Mouse (Mus musculus) kidney, postnatal 0 days (tissue): ENCODE data around the gene Srsf12. TPM values are rescaled to one million over a fixed set of nuclear protein-coding genes. Genes with fewer than 3 reads are reported as not detected.

ENCODE experiments used
- ATAC-seq: fragments of 200-750 bp; cut with Nextera tagmentation; replicated peaks from 2 replicates; pipeline ENCODE4 v1.8.0; 2017; ENCODE audit warnings: low read depth, moderate number of reproducible peaks, moderate TSS enrichment, moderate library complexity; ENCODE audit not compliant: low FRiP score
- DNase-seq: peaks from one replicate; pipeline ENCODE4 v3.0.0-alpha.2; 2016; ENCODE audit warnings: low spot score
- H3K27ac ChIP-seq: fragments of 300-500 bp; sonication (generic); 2 replicates; pipeline ENCODE4 v1.5.1; 2014; ENCODE audit warnings: mild to moderate bottlenecking
- H3K27me3 ChIP-seq: fragments of 300-500 bp; sonication (generic); 2 replicates; pipeline ENCODE4 v1.6.1; 2014; ENCODE audit warnings: low read length, mixed read lengths; ENCODE audit not compliant: insufficient read depth
- H3K36me3 ChIP-seq: fragments of 300-500 bp; sonication (generic); 2 replicates; pipeline ENCODE4 v1.6.1; 2014; ENCODE audit warnings: low read length, mixed read lengths; ENCODE audit not compliant: insufficient read depth
- H3K4me1 ChIP-seq: fragments of 300-500 bp; sonication (generic); replicated peaks from 2 replicates; pipeline ENCODE4 v1.6.1; 2014; ENCODE audit warnings: antibody characterized with exemption, low read length, mixed read lengths; ENCODE audit not compliant: insufficient read depth
- H3K4me2 ChIP-seq: fragments of 300-500 bp; sonication (generic); 2 replicates; pipeline ENCODE4 v1.6.1; 2014; ENCODE audit warnings: mild to moderate bottlenecking, low read length, moderate library complexity, mixed read lengths
- H3K4me3 ChIP-seq: fragments of 300-500 bp; sonication (generic); replicated peaks from 2 replicates; pipeline ENCODE4 v1.5.1; 2014; ENCODE audit warnings: low read depth, low read length
- H3K9ac ChIP-seq: fragments of 300-500 bp; sonication (generic); 2 replicates; pipeline ENCODE4 v1.6.1; 2014; ENCODE audit warnings: low read depth, low read length
- H3K9me3 ChIP-seq: fragments of 300-500 bp; sonication (generic); replicated peaks from 2 replicates; pipeline ENCODE4 v1.6.1; 2016; ENCODE audit warnings: low read length, inconsistent platforms, mixed read lengths
- CTCF ChIP-seq: IDR thresholded peaks from 2 replicates; pipeline ENCODE4 v1.5.1; 2016; ENCODE audit warnings: antibody characterized with exemption, low read depth, mild to moderate bottlenecking, moderate library complexity
- WGBS: fragments of 180-500 bp; shearing (Covaris S2); extraction: QIAGEN DNeasy Blood & Tissue Kit; methylation state at CpG from one replicate; pipeline ENCODE4 v1.1.7; 2014; 5-methylcytosine and 5-hydroxymethylcytosine counted together
- polyA plus RNA-seq: library from polyadenylated mRNA; unstranded; fragments of >200 nt; fragmentation: Nextera tagmentation; extraction: Ambion mirVana; gene quantifications from 2 replicates; pipeline ENCODE4 v1.2.1, GENCODE M21; 2015

The Srsf12 gene
- polyA plus RNA-seq, 1 experiment from 2014 or later: 2.6 TPM

- no peak for ATAC-seq
- 5% methylated on average over 4 of the region's 4 CpGs for whole genome bisulfite sequencing
- peak; percentile 62 for DNase-seq
Observed at GRCm38 (mm10) chr4:33204682-33205081, 4.1 kb upstream of the Srsf12 start.

GRCm38 (mm10) chr4:33207551-33207950 lies 1.2 kb upstream of the Srsf12 start:
- no peak overlapping the region for H3K4me3 ChIP-seq
- H3K36me3 ChIP-seq: no peaks in the 10 kb centered on the region
- no peak overlapping the region for H3K9ac ChIP-seq
- H3K27me3 ChIP-seq: no peaks in the 10 kb centered on the region
- H3K4me1 ChIP-seq: 0 out of 2 replicates have a peak, but pooled peaks cover 5% of the 10 kb centered on the region
- no peak for DNase-seq
- no peaks in the 10 kb centered on the region for H3K9me3 ChIP-seq
- no peak overlapping the region for H3K27ac ChIP-seq
- ATAC-seq: no peak
- no peak overlapping the region for H3K4me2 ChIP-seq
- 66% methylated on average over 2 of the region's 2 CpGs for WGBS
- TF ChIP-seq CTCF: no peak

More at GRCm38 (mm10) chr4:33204682-33205081, 4.1 kb upstream of the Srsf12 start:
- H3K4me2 ChIP-seq: no peak overlapping the region
- H3K27me3 ChIP-seq: no peaks in the 10 kb centered on the region
- no peaks in the 10 kb centered on the region for H3K9me3 ChIP-seq
- peak; percentile 80 for TF ChIP-seq CTCF
- H3K4me3 ChIP-seq: no peak overlapping the region
- 0 out of 2 replicates have a peak, but pooled peaks cover 5% of the 10 kb centered on the region for H3K4me1 ChIP-seq
- H3K36me3 ChIP-seq: no peaks in the 10 kb centered on the region
- no peak overlapping the region for H3K9ac ChIP-seq
- no peak overlapping the region for H3K27ac ChIP-seq

- 42% methylated on average over 1 of the region's 1 CpGs for WGBS
- no peaks in the 10 kb centered on the region for H3K36me3 ChIP-seq
- H3K9ac ChIP-seq: no peak overlapping the region
- H3K4me1 ChIP-seq: no peaks in the 10 kb centered on the region
- ATAC-seq (no peak), DNase-seq (no peak)
- no peak overlapping the region for H3K27ac ChIP-seq
- H3K4me3 ChIP-seq: no peak overlapping the region
- no peaks in the 10 kb centered on the region for H3K27me3 ChIP-seq
- no peak overlapping the region for H3K4me2 ChIP-seq
- no peaks in the 10 kb centered on the region for H3K9me3 ChIP-seq
- no peak for TF ChIP-seq CTCF
Observed at GRCm38 (mm10) chr4:33221847-33222246, 13.1 kb downstream of the Srsf12 start.

GRCm38 (mm10) chr4:33224003-33224675 lies 15.3 kb downstream of the Srsf12 start:
- H3K9ac ChIP-seq: no peak overlapping the region
- H3K27ac ChIP-seq: no peak overlapping the region
- WGBS: 73% methylated on average over 7 of the region's 7 CpGs
- H3K4me2 ChIP-seq: no peak overlapping the region
- H3K9me3 ChIP-seq: no peaks in the 10 kb centered on the region
- TF ChIP-seq CTCF: no peak
- ATAC-seq (no peak), DNase-seq (no peak)
- no peaks in the 10 kb centered on the region for H3K4me1 ChIP-seq
- H3K4me3 ChIP-seq: no peak overlapping the region
- H3K27me3 ChIP-seq: no peaks in the 10 kb centered on the region
- no peaks in the 10 kb centered on the region for H3K36me3 ChIP-seq

- no peak for DNase-seq
- H3K4me3 ChIP-seq: no peak overlapping the region
- ATAC-seq: no peak
- no peaks in the 10 kb centered on the region for H3K36me3 ChIP-seq
- H3K27me3 ChIP-seq: no peaks in the 10 kb centered on the region
- H3K4me2 ChIP-seq: no peak overlapping the region
- 86% methylated on average over 7 of the region's 7 CpGs for WGBS
- H3K27ac ChIP-seq: no peak overlapping the region
- H3K4me1 ChIP-seq: no peaks in the 10 kb centered on the region
- no peaks in the 10 kb centered on the region for H3K9me3 ChIP-seq
- H3K9ac ChIP-seq: no peak overlapping the region
- TF ChIP-seq CTCF: no peak
Observed at GRCm38 (mm10) chr4:33227164-33227563, 18.4 kb downstream of the Srsf12 start.

- Histone ChIP-seq H3K27ac (no peak overlapping the region), H3K4me3 (no peak overlapping the region), H3K9me3 (no peaks in the 10 kb centered on the region), H3K36me3 (no peaks in the 10 kb centered on the region), H3K4me2 (no peak overlapping the region), H3K27me3 (no peaks in the 10 kb centered on the region), H3K4me1 (no peaks in the 10 kb centered on the region), H3K9ac (no peak overlapping the region)
- no peak for DNase-seq
- TF ChIP-seq CTCF: no peak
- ATAC-seq: no peak
- 66% methylated on average over 4 of the region's 4 CpGs for WGBS
Observed at GRCm38 (mm10) chr4:33229639-33230038, 20.8 kb downstream of the Srsf12 start.

- Histone ChIP-seq H3K4me1 (no peaks in the 10 kb centered on the region), H3K27me3 (no peaks in the 10 kb centered on the region), H3K27ac (no peak overlapping the region), H3K9ac (no peak overlapping the region), H3K4me3 (no peak overlapping the region), H3K36me3 (no peaks in the 10 kb centered on the region), H3K9me3 (no peaks in the 10 kb centered on the region), H3K4me2 (no peak overlapping the region)
- DNase-seq: no peak
- no peak for ATAC-seq
- TF ChIP-seq CTCF: no peak
- 81% methylated on average over 18 of the region's 18 CpGs for WGBS
Observed at GRCm38 (mm10) chr4:33230881-33231280, 22.1 kb downstream of the Srsf12 start.
